Mouse (Mus musculus) left cerebral cortex, adult 18-20 months (tissue): ENCODE measurements at regions not wholly inside any gene's neighbourhood (a gene's known extent, or its start where the extent isn't known, plus 50 kb on each side); places are given as distances from the start of the nearest gene placed in this dataset.

Experiments used
- DNase-seq, 2 experiments: peaks; one replicate each; pipeline ENCODE4 v3.0.0; 2021 to 2022; ENCODE audit warnings: low spot score in 2 of 2, mixed read lengths in 1 of 2

DNA sequence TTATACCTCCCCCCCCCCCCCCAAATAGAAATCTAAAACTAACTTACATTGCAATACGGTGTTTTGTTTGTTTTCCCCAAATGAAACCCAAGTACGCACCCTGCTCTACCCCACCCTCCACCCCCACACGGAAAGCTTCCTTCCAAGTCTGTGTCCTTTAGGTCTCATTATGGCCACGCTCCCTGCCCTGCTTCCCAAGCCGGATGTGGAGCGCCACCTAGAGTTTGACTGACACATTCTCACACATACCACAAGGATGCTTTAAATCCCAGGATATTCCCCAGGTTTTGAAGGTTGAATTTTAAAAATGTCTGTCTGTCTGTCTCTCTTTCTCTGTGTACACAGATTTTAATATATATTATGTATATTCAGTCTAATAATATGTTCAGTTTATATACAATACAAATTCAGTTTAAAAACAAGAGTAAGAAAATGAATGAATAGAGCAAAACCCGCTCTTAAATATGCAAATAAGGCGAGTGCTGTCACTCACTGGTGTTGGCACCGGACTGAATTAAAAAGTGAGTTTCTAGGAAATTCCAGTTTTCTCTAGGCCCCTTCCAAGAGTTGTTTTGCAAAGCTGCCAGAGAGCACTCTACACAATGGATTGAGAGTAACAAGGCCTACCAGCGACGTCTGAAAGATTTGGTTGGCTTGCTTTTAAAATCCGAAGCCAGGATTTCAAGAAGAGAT lies 190.9 kb upstream of the Hmga2 start:
- DNase-seq = peak; percentile 29 to 48

DNA sequence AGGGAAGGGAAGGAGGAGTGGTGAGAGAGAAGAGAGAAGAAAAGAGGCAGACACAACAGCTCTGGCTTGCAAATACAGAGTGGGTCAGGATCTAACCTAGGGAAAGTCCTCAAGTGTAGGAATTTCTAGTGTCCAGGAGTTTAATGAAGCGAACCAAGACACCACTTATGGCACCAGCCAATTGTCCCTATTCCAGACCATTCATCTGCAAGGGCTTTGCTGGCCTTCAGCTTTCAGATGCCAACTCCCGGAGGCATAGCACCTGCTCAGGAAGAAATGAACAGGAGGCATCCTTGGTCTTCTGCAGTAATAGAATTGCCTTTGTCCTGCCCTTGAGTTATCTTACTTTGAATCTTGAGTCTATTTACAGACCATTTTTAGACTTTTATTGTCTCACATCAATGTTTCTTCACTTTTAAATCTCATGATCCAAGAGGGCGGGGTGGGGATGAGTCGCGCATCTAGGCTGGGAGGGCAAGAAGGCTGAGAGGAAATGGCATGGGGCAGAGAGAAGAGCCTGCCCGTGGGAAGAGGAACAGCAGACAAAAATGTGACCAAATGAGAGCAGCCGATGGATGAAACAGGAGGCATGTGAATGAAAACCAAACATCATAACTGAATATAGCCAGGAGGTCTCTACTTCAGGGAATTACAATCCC lies 190.1 kb upstream of the Hmga2 start:
- DNase-seq = no peak

DNA sequence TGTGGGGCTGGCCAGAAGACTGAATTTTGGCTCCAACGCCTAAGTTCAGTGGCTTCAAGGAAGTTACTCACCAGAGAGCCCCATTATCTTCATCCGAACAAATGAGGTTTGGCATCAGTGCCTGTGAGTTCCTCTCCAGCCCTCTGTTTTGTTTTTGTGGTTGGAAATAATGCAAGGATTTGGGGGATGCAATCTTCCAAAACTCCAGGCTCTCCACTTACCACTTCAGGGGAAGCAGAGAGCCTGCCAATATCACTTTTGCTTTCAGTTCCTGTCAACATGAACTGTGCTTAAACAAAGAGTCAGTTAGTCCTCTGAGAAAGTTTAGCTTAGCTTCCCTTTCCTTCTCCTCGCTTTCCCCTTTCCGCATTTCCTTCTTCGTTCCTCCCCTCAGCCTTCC lies 189.4 kb upstream of the Hmga2 start:
- DNase-seq = no peak

DNA sequence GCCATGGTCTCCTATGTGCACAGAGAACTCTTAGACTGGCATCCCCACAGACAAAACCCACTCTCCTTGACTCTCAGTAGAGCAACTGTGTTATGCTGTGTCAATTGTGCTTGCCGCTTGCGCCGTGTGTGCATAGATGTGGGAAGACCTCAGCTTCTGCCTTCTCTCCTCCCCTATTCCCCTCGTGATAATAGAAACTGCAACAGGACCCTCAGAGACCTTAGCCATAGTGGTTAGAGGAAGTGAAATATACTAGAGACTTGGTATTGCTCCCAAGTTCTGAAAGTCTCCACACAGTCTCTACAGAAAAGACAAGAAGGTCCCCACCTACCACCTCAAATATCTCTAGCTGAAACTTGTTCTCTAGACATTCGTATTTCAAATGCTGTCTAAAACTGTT lies 188.2 kb upstream of the Hmga2 start:
- no peak for DNase-seq

DNA sequence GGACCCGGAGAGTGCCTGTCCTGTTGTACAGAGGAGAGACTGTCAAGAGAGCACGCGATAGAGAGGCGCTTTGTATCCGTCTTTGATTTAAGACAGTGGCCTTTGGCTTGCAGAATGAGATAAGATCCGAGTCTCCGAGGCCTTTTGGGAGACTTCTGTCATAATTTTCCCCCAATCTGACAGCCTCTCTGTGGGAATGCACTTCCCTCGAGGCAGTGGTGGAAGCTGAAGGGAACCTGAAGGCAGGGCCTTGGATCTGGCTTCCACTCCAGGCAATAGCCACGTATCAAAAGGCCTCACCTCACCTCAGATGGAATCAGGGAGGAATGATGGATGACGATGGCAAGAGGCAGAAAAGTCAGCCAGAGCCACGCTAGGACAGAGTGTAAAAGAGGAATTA lies 187.1 kb upstream of the Hmga2 start:
- DNase-seq = no peak

DNA sequence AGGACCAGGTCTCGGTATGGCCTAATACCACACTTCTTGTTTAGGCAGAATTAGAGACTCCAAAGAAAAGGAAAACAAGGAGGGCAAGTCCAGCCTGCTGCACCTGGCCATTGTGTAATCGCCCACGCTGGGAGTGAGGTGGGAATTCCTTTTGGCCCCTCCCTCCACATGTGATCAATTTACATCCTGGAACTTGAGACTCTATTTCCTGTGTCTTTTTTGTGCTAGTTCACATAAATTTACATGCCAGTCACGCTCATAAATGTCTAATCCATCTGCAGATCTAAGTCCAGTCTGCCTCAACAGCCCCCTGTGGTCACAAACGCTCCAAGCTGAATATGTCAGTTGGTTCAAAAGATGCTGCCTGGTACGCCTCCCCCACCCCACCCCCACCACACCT lies 184.2 kb upstream of the Hmga2 start:
- DNase-seq = no peak

DNA sequence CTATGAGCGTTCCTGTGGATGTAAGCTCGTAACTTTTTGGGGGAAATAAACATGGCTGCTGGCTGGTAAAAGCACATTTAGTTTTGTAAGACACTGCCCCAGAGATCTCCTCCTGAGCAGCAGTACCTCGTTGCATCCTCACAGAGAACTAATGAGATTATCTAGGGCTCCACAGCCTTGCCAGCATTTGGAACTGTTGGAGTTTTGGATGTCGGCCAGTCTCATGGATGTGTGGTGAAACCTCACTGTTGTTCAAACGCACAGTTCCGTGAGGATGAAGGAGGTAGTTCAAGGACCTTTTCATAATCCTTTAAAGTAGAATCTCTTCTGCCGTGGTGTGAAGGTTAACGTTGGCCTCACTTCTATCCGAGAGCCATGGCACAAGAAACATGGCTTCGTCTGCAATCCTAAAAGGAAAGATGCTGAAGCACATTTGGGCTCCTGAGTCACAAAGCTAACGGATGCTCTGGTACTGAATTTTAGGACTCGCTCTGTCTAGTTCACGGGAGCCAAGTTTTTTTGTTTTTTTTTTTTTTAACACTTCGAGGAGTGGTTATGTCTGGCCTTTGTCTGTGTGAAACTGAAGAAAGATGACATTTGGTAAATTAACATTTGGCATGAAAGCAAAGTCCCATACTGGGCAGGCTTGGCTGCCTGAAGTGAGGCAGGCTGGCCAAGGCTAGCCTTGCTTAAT lies 179.1 kb upstream of the Hmga2 start:
- DNase-seq = no peak

DNA sequence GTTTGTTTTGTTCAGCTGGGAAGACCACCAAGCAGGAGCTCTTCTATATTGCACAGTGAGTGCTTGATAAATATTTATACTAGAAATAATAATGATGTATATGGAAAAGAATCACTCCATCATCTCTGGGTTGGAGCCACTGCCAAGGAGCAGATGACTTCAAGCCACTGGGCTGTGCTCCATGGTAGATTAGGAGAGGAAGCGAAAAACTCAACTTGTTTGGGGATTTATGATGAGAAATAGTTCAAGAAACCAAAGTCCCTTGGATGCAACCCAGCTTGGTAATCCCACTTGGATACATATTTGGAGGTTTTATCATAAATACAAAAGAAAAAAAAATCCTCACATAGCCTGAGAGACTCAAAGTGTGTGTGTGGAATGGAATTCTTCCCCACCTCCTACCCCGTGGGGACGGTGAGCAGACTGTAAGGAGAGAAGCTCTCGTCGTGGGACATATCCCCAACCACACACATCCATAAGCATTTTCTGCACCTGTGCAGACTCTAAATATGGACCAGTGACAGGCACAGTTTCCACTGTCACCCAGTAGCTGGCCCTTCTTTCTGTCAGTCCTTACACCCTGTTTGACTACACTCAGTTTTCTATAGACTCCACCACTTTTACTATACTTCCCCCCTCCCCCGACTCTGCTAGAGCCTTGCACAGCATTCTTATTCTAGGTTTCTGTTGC lies 176.4 kb upstream of the Hmga2 start:
- DNase-seq = no peak

DNA sequence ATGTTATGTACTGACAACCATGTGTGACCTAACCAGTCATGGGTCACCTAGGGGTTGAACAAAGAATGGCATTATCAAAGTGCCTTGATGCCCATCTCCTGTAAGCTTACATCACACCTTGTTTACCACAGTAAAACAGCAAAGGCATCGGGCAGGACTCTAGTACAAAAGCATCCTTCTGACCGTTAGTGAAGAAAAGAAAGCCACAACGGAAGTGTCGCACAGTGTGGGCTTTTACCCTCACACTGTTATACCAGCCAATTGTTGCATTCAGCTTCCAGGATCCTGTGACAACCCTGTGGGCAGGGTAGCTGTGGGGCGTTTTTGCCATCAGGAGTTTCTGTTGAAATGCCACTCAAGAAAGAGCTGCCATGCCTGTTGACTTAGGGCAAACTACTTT lies 175.6 kb upstream of the Hmga2 start:
- no peak for DNase-seq

DNA sequence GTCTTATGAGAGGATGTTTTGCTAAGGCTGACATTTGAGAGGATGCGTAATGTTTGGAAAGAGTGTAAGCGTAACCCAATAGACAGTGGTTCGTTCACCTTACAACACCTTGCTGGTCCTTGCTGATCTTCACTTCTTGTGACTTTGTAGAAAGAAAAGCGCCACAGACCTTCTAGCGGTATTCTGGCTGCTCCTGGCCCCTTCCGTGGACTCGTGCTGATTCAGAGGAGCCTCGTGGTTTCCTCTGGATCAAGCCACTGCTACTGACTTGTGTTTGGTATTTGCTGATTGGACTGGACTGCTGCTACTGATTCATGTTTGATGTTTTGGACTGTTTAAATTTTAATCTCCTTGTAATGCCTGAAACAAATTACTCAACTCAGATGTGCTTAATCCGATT lies 174.1 kb upstream of the Hmga2 start:
- DNase-seq = no peak

DNA sequence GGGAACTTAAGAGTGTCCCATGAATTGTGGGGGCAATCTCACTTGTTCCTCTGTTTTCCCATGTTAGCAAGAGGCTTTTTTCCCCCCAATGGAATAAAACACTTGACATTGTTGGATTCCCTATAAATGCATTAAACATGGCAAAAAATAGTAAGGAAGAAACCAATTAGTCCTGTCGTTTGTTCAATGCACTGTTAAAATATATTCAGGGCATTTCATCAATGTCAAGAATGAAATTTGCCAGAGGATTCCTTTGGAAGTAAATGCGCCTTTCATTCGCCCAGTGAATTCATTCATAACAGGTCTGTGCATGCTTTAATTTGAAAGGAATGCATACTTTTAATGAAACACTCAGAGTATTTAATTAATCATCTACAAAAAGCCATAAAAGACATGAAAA lies 172.5 kb upstream of the Hmga2 start:
- no peak for DNase-seq

DNA sequence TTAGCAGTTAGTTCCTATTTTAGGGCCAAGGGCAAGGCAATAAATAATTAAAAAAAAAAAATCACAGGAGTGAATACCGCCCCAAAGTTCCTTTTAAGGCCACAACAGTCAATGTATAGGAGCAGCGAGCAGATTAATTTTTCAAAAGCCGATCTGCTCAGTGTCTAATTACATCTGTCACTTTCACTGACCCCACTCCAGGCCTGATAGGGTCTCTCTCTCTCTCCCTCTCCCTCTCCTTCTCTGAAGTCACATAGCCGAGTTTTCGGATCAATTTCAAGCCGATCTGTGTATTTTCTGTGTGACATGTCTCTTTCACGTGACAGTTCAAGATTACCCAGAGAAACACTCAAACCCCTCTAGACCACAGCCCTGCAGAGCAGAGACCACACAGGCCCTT lies 171.8 kb upstream of the Hmga2 start:
- no peak for DNase-seq

DNA sequence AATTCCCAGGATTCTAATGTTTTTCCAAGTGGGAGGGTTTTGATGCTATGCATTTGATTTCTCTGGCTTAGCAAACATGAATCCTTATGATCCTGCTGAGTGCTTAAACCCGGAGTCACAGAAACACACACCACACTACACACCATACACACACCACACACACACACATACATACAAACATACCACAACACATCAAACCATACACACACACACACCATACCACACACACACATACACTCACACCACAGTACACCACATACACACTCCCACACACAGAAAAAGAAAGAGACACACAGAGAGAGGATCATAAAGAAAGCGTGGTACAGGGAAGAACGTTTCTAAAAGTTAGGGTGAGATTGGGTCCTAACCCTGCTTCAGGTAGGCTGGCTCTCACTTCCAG lies 171.1 kb upstream of the Hmga2 start:
- no peak for DNase-seq

DNA sequence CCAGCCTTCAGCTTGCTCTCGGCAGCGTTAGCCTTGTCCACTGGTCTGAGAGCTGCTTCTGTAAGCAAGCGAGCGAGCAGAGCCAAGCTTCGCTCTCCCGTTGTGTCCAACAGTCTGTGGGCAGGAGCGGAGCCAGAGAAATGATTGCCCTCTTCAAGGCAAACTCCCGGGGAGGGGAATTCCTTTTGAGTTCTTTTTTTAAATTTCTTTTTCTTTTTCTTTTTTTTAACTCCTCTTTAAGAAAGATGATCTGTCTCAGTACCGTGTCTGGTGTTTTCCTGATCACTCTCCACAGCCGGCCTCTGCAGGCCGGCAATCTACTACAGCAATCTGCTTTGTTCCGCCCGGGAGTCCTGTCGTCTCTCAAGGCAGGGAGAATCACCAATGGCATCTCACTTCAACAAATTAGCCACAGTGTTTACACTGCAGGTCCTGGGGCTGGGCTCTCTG lies 170.6 kb upstream of the Hmga2 start:
- DNase-seq = peak in 1 of 2 experiments; percentile 5

DNA sequence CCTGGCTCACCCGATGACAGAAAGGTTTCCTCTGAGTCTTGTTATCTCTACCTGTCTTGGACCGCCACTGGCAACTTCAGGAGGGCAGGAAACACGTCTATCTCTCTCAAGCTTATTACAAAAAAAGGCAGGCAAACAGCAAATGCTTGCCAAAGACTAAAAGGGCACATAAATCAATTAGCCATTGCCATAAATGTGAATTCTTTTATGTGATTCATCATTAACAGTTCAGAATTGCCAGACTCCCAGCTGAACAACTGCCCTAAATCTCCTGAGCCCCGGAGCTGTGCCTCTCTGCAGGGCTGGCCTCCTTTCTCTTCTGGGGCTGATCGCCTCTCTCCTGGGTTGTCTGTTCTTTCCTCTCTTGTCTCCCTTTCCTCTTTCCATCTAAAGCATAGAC lies 164.6 kb upstream of the Hmga2 start:
- no peak for DNase-seq

DNA sequence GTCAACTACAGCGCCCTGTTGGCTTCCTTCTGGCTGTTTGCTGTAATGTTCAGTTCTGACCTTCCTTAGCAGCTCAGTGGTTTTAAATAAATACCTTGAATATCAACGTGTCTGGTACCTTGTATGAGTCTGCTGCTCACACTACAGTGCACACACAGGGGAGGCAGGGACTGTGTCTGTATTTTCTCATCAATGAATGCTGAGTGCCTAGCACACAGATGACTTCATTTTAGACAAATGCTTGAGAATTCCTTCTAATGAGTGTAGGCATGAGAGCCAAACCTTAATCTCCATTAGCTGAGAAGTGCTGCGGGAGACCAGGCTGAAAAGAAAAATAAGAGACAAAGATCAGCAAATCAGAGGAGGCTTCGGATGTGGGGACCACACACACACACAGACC lies 162.0 kb upstream of the Hmga2 start:
- DNase-seq = no peak

DNA sequence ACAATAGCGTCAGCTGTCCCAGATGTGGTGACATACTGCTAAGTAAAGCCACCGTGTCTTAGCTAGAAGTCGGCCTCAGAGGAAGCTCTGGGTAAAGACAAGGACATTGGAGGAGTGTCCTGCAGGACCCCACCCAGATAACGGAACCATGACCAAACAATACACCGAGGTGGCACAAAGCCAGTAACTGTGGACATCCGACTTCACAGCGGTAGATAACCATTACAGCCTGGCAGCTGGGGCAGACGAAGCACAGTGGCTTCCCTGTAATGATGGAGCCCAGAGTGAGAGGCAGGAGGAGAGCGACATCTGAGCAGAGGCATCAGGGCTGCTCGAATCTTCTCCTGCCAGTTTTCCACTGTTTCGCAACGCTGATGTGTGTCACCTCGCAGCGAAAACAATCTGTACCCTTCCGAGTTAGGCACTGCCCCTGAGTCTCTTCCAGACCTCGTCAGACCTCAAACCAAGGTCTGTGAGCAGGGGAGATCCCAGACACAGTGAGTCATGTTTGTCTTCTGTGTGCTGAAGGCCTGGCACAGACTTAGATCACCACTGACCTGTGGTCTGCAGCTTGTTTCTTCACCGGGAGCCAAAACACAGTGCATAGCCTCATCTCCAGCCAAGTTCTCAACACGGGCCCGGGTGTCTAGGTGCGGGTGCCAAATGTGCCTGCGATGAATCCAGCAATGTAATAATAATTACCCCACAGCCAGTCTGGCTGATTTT lies 159.7 kb upstream of the Hmga2 start:
- DNase-seq = no peak

DNA sequence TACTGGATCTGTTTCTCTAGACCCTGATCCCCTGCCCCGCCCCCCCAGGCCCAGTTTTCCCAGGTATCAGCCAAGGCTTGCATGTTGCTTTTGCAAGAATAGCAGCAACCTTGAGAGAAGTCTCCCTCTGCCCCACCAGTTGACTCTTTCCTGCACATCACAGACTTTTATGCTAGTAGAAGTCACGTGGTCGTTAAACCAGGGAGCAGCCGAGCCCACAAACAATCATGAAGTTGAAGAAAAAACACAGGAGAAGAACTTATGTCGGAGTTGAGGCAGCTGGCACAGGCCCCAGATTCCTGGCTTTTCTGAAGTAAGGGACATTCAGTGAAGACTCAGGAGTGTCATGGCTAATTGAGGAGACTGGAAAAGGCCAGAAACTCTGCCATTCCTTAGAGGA lies 158.9 kb upstream of the Hmga2 start:
- no peak for DNase-seq

DNA sequence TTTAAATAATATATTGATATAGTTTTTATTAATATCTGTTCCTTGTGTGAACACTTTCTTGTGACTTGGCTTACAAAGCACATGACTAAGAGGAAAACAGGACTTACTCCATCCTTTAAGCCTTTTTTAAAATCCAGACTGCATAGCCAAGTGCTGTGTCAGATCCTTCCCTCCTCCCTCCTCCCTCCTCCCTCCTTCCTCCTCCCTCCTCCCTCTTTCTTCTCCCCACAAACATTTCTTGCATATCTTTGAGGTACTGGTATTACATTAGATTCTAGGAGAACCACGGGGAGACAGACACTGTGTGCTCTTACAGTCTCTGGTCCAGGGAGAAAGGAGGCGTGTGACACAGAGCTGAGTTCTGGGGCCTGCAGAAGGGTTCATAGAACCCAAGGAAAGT lies 155.8 kb upstream of the Hmga2 start:
- DNase-seq = no peak

DNA sequence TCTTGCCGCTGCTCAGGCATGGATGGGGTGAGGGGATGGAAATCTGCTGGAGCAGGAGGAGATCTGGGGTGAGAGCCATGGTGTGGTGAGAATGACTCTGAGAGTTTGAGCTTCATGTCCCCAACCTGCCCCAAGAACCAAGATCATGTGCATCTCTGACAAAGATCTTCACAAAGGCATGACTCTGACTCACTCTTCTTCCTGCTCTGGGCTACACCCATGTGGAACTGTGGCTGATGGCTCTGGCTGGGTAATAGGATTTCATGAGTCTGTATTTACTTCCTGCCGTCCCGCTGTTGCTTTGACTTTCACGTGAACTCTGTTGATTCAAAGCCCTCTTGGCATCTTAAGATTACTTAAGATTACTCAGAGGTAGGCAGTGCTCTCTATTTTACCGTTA lies 151.8 kb upstream of the Hmga2 start:
- DNase-seq = no peak

DNA sequence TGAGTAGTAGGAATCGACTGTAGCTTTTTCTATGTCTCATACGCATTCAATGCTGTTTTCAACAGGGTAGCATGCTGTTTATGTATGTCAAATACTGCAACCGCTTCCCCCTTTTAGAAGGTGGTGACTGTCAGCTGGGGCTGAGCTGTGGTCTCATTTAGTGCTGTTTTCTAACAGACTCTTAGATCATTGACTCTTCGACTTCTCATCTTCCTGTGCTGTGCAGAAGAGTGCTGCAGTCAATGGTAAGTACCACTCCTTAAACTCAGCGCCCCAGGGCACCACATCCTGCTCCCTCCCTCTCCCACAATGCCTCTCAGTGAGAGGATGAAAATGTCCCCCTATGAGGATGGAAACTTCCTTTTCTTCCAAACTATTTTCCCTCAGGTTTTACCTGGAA lies 149.2 kb upstream of the Hmga2 start:
- DNase-seq = no peak
